Mouse (Mus musculus) embryo, embryonic 11.5 days (tissue): ENCODE measurements around the gene Arrb2.
"Not testable (repeated sequence)": the region's sequence is repeated elsewhere in the genome, so short reads cannot be mapped to it uniquely, and the experiment has no call there.

Experiments used
- DNase-seq: peaks from one replicate; pipeline ENCODE4 v3.0.0-alpha.2; 2012; ENCODE audit warnings: low read depth, low spot score

The Arrb2 gene

DNA sequence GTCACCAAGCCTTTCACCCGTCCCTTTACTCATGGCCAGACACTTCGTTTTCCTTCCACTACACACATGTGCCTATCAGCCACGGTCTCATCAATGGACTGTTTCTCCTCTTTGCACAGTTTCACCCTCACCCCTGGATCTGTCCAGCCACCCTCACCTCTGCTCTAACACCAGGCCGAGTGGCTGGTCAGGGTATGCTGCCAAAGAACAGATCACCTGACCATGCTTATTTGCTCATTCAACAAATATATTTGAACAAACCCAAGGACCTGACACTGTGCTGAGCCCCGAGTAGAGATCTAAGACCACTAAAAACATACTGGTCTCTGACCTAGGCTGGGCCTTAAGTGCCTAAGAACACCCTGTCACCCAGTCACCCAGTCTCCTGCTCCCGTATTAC, 12.2 kb downstream of the Arrb2 start:
- DNase-seq: no peak

DNA sequence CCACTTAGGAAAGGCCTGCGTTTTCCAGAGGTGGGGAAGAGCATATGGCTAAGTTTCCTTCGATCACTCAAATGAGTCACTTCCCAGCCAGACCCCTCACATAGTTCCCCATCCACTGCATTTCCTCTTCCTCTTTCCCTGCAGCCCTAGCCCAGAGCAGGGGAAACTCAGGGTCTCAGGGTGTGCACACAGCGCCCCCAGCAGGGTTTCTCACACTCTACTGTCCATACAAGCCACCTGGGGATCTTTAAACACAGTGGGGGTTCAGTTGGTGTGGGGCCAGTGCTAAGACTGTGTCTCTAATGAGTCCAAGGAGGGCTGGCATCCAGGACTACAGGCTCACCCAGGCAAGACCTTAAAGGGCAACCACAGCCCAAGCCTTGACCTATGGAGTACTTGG, 14.3 kb downstream of the Arrb2 start:
- DNase-seq: no peak

DNA sequence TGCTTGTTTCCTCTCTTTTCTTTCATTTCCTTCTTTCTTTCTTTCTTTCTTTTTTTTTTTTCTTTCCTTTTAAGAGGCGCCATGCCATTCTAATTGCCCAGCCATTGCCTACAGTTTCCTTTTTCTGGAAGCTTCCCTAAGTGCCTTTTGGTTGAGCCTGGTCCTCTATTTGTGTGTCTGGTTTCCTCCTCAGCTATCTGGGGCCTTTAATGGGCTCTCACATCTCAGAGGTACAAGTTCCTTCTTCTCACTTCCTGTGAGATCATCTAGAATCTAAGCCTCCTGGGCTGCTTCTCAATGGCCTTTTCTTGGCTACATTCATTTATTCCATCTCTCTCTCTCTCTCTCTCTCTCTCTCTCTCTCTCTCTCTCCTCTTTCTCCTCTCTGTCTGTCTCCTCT, 14.9 kb downstream of the Arrb2 start:
- no peak for DNase-seq

DNA sequence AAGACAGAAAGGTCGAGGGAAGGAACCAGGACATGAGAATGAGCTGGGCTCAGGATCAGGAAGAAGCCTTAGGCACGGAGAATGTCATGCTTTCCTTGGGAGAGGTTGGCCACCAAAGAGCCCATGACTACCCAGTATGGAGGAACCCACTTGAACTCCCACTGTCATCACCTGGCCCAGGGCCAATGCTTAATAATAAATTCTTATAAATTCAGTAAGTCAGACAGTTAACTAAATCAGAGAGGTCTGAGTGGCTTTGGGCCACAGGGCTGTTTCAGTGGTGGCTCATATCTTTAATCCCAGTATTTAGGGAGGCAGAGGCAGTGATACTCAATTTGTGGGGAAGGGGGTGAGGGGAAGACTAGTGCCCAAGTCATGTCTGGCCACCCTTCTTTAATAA, 18.5 kb downstream of the Arrb2 start:
- no peak for DNase-seq

DNA sequence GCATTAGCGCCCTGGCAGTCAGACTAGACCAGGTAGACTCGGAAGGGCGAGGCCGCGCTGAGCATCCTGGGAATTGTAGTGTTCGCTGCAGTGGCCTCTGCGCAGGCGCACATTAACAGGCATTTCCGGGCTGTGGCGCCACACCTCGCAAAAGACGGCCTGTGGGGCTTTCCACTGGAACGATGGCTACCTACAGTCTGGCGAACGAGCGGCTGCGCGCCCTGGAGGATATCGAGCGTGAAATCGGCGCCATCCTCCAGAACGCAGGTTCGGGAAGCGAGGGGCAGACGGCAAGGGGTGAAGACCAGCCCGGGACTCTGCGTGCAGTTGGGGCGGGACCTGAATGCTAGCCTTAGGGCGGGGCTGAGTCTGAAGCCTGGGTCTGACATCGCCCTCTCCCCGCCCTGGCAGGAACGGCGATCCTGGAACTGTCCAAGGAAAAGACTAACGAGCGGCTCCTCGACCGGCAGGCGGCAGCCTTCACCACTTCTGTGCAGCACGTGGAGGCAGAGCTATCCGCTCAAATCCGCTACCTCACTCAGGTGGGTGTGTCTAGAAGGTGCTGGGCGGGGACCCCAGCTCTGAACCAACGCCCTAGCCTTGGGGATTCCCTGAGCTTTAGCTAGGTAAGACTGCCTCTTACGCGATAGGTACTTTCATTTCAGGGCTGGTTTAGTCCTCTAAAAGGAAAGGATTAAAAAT, 19.5 kb downstream of the Arrb2 start, which contains the start of gene Med11:
TSS of gene Med11 (plus strand) at position 123 of the 702 bp plus-strand sequence.
- peak; percentile 91 for DNase-seq

DNA sequence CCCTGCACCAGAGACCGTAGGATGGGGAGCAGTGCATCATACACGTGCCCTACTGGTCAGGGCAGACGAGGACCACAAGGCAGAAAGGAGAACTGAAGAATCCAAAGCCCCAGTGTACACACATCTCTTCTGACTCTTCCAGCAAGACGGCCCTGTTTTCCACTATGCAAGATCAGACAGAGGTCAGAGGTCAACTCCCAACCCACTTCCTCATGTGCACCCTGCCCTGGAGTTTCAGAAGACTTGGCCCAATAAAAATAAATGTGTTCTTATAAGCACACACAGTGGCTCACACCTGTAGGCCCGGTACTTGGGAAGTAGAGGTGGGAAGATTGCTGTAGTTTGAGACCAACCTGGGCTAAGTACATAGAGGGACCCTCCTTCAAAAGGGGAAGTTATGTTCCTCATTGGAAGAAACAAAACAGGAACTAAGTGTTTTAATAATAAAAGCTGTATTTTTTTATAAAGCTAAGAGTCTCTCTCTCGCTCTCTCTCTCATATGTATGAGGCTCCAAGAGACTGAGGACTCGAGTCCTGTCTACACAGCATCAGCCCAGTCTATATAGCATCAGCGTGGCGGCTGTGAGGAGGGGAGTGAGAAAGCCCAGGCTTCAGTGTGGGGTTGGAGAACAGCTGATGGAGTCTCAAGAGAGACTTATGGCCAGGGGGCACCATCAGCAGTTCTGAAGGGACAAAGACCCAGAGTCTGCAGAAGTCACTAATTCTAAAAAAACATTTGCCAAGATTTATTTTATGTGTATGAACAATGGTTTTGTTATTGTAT, 21.0 kb downstream of the Arrb2 start:
- no peak for DNase-seq

DNA sequence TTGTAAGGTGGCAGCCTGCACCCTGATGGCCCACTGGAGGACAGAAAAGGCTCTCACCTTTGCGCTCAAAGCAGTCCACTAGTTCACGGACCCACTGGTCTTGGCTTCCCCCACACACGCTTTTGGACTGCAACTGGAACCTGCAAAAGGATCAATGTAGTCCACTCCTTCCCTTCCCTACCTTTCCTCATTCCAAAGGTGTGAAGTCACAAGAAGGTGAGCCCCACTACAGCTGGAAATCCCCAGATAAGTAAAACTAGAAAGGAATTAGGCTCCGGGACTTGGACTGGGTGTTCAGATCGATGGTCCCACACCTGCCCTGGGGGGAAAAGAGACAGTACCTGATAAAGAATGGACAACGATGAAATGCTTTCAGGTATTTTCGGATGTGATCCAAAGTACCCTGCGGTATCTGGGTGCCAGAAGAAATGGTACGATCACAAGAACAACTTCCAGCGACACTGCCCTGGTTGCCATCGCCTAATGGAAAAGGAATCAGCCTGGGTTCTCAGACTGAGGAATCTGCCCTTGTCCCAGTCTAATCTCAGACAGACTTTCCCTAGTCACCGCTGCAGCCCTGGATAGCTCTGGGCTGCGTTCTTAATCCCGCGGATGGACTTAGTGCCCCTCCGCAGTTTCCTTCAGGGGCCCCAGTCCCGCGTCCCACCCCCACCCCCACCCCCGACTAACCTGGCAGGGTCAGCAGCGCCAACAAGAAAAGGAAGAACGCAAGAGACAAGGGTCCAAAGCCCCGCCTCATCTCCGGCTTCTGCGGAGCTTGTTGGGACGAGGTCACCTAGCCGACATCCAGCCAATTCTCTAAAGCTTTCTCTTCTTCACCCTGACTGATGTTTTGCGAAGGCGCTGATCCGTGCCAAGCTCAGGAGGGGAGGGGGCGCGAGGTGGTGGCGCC, 26.5 kb downstream of the Arrb2 start, which contains the start of gene Zmynd15:
TSS of gene Zmynd15 (plus strand) at position 746 of the 913 bp plus-strand sequence.
- no peak for DNase-seq

DNA sequence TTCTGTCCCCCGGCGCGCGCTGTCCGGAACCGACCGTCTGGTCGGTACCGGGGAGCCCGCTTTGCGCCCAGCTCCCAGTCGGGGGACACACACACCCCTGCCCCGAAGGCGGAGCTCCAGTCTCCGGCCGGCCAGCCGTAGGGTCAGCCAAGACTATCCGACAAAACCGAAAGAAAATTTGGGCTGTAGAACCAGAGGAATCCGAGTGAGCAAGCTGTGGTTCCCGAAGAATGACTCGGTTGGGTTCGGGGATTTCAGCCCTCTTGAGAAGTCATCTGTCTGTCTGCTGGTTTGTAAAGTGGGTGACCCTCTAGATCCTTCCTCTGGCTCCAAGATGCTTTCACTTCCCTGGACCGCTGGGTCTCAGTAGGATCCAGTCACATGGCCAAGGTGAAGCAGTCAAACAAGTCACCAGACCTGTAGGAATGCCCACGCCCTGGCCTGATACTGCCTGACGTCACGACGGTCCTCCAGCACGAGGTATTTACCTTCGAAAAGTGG, 27.2 kb downstream of the Arrb2 start, which contains the start of gene Cxcl16:
TSS of gene Cxcl16 (minus strand) at position 384 of the 501 bp plus-strand sequence.
- DNase-seq: no peak

DNA sequence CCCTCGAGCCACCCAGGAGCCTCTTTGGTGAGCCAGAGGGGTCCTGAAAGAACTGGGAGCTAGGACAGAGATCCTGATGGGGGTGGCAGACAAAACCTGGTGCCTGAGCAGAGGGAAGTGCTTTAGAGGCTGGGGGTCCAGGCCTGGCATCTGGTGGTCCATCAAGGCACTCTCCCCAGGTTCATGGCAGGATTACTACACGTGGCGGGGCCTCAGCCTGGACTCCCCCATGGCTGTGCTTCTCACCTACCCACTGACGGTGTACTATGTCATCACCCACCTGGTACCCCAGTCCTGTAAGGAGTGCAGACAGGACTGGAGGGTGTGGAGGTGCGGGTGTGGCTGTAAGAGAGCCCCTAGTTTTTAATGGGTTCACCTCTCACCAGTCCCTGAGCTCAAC, 31.5 kb downstream of the Arrb2 start:
- no peak for DNase-seq

DNA sequence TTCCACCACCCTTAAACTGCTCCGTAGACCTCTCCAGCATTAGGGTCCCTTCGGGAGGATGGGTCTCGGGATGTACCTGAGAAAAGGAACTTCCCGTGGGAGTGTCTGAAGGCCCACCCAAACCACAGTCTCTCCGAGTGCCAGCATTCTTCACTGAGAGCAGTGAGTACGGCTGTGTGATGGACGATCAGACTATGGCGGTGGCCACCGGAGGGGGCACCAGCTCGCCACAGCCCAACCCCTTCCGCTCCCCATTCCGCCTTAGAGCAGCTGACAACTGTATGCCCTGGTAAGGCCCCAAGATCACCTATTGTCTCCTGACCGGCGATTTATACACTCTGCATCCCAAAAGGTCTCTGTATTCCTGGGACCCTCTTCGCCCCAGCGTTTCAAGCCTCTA, 32.8 kb downstream of the Arrb2 start:
- DNase-seq: no peak

DNA sequence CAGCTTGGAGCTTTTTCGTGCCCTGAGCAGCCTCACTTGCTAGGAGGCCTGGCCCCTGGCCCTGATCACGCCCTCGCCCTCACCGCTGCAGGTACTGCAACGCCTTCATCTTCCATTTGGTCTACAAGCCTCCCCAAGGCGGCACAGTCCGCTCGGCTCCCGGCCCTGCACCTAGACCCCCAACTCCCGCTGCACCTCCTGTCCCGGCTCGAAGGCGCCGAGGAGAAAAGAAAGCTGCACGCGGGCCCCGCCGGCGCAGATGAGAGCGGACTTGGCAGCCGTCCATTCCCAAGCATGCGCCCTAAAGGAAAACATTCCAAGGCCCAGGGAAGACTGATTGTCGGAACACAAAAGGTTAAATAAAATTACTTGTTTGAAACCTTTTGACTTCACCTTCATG, 33.4 kb downstream of the Arrb2 start:
- no peak for DNase-seq

DNA sequence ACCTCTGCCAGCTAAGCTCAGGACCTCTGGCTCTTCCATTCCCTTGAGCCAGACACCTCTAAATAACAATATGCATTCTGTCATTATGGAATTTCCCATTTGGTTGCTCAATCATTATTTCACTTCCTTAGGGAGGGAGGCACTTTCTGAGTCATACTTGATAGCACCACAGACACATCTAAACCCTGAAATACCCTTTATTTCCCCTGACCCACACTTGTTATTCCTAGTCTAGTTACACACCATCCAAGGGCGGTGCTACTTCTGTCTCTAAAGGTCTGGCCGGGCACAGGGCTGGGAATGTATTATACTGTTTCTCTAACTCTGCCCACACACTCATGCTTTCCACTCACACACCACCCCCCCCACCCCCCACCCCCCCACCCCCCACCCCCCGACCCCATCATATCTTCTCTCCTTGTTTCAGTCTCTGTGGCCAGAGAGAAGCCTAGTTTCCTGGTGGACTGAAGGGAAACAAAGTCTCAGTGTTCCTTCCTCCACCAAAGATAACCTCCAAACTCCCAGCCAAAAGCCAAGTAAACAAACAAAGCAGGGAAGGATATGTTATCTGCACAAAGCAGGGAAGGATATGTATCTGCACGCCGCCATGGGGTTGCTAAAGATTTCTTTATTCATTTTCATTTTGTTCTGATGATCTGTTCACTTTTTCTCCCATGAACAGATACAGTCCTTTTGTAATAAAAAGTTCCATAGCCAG, 35.6 kb downstream of the Arrb2 start:
- no peak for DNase-seq

DNA sequence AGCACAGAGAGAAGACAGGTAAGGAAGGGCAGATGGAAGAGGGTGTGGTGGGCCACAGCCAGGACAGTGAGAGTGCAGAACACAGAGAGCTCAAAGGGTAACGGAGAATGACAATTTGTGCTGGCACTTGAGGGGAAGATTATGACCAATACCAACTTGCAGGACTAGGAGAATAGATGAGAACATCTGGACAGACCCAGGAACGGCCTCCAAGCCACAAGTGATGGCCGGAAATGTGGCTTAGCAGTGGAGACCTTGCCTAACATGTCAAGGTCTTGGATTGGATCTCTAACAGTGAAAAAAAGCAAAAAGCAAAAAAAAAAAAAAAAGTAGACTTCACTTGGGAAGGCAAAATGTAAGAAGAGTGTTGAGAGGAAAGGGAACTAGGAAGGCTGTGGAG, 37.3 kb downstream of the Arrb2 start:
- no peak for DNase-seq

DNA sequence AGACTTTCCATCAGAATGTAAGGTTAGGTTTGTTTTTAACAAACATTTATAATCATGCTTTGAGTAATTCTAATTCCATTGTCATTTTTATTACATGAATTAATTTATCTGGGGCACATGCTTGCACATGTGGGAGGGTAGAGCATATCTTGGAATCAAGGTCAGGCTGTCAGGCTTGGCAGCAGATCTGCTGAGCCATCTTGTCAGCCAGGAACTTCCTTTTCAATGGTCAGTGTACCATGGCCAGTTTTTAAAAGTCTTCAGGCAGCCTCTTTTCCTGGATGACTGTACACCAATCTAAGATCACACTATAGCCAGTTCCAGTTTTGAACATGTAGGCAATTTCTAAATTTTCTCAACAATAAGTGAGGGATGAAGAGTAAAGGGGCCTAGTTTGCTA, 40.3 kb downstream of the Arrb2 start:
- no peak for DNase-seq

DNA sequence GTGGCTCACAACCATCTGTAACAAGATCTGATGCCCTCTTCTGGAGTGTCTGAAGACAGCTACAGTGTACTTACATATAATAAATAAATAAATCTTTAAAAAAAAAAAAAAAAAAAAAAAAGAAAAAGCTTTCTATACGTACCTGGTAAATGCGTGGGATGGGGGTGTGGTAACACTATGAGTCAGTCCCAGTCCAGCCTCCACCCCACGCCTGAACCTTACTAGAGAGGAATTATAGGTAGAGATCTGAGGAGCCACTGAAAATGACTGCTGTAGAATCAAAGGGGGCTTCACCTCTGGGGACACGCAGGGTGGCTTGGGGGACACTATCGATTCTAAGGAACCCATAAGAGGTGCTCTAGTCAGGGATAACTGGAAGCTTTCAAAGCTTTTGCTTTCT, 40.9 kb downstream of the Arrb2 start:
- DNase-seq: not testable (repeated sequence)

DNA sequence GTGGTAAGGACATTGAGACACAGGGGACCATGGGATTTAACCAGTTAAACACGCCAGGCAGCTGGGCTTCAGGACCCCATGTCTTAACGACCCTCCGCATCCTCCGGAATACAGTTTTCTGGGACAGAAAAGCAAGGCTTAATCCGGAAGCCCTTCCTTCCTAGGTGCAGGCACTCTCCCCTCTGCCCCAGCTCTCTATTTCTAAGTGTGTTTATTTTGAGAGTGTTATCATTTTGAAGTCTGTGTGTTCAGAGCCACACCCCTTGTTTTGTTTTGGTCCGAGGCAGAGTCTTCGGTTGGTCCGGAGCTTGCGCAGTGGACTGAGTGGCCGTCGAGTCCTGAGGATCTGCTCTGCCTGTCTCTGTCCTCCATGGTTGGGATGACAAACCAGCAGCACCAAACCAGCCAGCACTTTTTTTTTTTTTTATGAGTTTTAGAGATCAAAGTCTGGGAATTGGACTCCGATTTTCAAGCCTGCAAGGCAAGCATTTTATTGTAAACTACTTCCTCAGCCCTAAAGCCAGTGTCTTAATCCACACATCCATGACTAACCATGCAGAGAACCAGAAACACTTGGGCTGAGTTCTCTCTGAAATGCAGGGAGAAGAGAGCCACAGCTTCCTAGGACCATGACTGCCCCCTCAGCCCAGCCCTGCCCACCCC, 42.6 kb downstream of the Arrb2 start:
- DNase-seq: no peak

DNA sequence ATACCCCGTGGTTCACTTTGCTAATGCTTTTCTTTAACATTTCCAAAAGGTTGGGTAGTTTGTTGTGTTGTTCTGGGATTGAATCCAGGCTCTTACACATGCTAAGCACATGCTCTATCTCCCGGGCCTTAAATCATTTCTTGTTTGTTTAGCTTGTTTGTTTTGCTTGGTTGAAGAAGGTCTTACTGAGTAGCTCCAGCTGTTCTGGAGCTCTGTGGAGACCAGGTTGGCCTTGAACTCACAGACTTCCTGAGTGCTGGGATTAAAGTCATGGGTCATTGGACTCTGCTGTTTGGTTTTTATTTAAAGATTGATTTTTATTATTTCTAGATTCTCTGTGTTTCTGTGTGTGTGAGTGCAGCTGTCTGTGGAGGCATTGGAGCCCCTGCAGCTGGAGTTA, 53.1 kb downstream of the Arrb2 start:
- no peak for DNase-seq

DNA sequence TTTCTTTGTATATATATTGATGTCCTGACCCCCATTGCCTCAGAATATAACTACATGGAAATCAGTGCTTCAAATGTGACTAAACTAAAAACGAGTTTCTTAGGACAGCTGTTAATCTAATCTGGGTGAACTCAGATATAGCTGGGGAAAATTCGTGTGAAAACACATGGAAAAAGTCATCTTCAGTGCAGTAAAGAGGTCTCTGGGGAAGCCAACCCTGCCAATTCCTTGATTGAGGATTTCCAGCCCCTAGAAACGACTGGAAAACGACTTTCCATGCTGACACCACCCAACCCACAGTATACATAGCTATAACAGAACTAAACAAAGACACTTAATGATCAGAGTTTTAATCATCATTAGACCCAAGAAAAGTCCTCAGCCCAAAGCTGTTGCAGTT, 55.4 kb downstream of the Arrb2 start:
- DNase-seq: no peak

DNA sequence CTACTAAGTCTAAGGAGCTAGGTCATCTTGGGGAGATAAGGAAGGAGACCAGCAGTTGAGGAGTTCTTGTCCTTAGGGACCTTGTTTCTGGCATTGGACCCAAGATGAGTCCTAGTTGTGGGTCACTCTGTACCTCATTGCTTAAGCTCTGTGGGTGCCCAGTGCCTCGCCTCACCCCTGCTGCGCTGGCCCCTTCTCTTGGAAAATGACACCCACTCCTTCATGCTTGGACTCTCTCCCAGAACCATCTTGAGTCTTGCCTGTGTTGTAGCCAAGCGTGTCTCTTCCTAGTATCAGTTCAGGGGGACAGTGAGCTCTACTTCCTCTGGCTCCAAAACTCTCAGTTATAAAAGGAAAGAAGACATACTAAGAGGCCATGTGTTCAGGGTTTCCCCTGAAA, 56.7 kb downstream of the Arrb2 start:
- DNase-seq: no peak

DNA sequence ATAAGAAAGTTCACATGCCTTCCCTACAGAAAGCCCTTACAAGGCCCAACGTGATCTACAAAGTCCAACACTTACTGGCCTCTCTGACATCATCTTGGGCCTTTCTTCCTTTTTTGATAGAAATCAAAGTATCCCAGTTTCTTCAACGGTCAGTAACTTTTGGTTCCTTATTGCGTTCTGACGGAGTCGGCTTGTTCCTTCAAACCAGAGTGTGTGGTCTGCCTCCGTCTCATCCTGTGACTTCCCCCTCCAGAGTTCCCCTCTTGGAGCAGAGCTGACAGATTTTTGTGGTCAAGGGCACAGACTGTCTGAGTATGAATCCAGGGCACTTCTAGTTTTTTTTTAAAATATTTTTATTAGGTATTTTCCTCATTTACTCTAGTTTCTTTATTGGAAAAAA, 57.2 kb downstream of the Arrb2 start:
- no peak for DNase-seq
